Mouse (Mus musculus): Measurements from ENCODE around the gene Dnajc13. TPM values are rescaled to one million over a fixed set of nuclear protein-coding genes. Genes with fewer than 3 reads are reported as not detected.

Gene Dnajc13
- polyA plus RNA-seq, 1 experiment from 2014 or later = 17.5 TPM

DNA sequence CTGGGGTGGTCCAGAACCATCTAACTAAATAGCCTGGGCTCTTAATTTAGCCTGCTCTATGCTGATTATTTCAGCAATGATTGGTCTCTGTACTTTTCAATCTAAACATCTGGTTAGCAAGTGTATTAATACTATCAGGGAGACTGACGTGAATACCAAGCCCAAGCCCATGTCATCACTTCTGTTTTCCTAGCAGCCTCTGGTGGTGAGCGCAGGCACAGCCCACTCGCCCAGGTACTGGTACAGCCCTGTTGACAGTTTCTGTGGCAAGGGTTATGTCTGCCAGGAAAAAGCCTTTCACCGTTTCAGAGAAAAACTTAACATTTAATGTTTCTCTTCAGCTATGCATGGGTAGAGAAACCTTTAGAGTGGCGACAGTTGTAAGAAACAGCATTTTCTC is 98.5 kb downstream of the Dnajc13 start:
- ATAC-seq = no peak
- Histone ChIP-seq H3K27me3 (replicated peaks; ENCODE audit: control insufficient read depth, insufficient read depth, low read length) (no peaks in the 10 kb centered on the region), H3K9me3 (replicated peaks; ENCODE audit: control insufficient read depth, low read length) (no peaks in the 10 kb centered on the region), H3K9ac (ENCODE audit: low read length) (no peak overlapping the region), H3K4me1 (ENCODE audit: control insufficient read depth, insufficient read depth, low read length) (no peaks in the 10 kb centered on the region), H3K4me3 (ENCODE audit: low read depth, low read length) (no peak overlapping the region), H3K36me3 (ENCODE audit: control insufficient read depth, insufficient read depth, low read length) (peaks cover 84% of the 10 kb centered on the region), H3K27ac (ENCODE audit: low read depth, low read length) (no peak overlapping the region), H3K4me2 (ENCODE audit: low read length) (no peak overlapping the region)
- WGBS = 85% methylated on average over 5 of the region's 5 CpGs
- no peak for DNase-seq (ENCODE audit: low spot score)

DNA sequence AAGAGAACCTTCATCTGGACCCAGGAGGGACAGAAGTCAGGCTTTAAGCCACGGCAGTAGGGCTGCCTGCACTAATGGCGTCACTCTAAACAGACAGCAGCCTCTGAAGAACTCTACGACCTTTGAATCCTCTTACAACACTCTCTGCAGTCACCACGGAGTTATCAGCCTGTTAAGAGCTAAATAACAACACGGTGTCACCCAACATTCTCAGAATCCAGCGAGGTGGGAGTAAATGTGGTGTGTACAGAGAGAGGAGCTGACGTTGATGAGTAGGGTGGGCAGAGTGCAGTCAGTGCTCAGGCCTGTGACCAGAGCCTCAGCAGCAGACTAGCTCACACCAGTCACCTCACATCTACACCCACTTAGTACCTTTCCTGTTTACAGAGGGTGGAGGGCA is 101.6 kb downstream of the Dnajc13 start:
- Histone ChIP-seq H3K9ac (ENCODE audit: low read length) (no peak overlapping the region), H3K36me3 (ENCODE audit: control insufficient read depth, insufficient read depth, low read length) (peaks cover 95% of the 10 kb centered on the region), H3K27me3 (replicated peaks; ENCODE audit: control insufficient read depth, insufficient read depth, low read length) (no peaks in the 10 kb centered on the region), H3K4me3 (ENCODE audit: low read depth, low read length) (no peak overlapping the region), H3K4me2 (ENCODE audit: low read length) (no peak overlapping the region), H3K27ac (ENCODE audit: low read depth, low read length) (no peak overlapping the region), H3K4me1 (ENCODE audit: control insufficient read depth, insufficient read depth, low read length) (no peaks in the 10 kb centered on the region), H3K9me3 (replicated peaks; ENCODE audit: control insufficient read depth, low read length) (no peaks in the 10 kb centered on the region)
- 91% methylated on average over 7 of the region's 7 CpGs for WGBS
- DNase-seq (ENCODE audit: low spot score) (no peak), ATAC-seq (no peak)

DNA sequence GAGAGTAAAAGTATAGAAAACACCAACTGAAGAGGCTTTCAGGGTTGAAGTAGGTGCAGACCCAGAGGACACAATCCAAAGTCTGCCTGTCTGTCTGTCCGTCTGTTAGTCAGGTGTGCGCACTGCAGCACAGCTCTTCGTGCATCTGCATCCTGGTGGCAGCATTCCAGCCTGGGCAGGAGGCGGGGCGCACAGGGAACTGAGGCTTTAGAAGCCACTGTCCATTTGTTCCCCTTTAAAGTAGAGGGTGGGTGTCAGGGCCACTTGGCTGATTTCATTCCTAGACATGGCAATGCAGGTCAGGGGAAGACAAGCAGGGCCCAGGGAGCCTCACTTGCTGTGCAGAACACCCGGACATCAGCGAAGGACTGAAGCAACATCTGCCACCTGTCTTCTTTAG is 105.4 kb downstream of the Dnajc13 start:
- ATAC-seq = no peak
- 96% methylated on average over 7 of the region's 7 CpGs for WGBS

DNA sequence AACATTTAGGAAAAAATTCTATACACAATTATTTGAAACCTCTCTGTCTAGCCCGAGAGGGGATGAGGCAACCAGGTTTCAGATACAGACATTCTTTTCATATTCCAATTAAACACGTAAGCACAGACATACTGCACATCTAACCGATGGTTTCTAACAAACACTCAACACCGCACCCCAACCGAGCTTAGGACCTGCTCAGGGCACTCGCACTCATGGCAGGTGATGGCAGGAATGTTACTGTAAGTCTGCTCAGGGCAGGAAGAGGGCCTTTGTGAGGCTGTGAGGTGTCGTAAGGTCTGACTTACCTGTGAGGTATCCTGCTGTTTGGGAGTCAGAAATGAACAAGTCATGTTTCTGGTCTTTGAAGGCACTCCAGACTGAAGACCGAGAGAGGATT is 106.2 kb downstream of the Dnajc13 start:
- H3K36me3 ChIP-seq (ENCODE audit: control insufficient read depth, insufficient read depth, low read length) = peaks cover 91% of the 10 kb centered on the region
- 98% methylated on average over 8 of the region's 8 CpGs for WGBS
- H3K4me3 ChIP-seq (ENCODE audit: low read depth, low read length) = no peak overlapping the region
- ATAC-seq (no peak), DNase-seq (ENCODE audit: low spot score) (no peak)
- no peaks in the 10 kb centered on the region for H3K4me1 ChIP-seq (ENCODE audit: control insufficient read depth, insufficient read depth, low read length)
- H3K9ac ChIP-seq (ENCODE audit: low read length) = no peak overlapping the region
- H3K27ac ChIP-seq (ENCODE audit: low read depth, low read length) = no peak overlapping the region
- H3K27me3 ChIP-seq (replicated peaks; ENCODE audit: control insufficient read depth, insufficient read depth, low read length) = no peaks in the 10 kb centered on the region
- no peaks in the 10 kb centered on the region for H3K9me3 ChIP-seq (replicated peaks; ENCODE audit: control insufficient read depth, low read length)
- no peak overlapping the region for H3K4me2 ChIP-seq (ENCODE audit: low read length)

More for the DNA sequence above, 105.4 kb downstream of the Dnajc13 start:
- H3K9me3 ChIP-seq (replicated peaks; ENCODE audit: control insufficient read depth, low read length) = no peaks in the 10 kb centered on the region
- DNase-seq (ENCODE audit: low spot score) = no peak
- no peak overlapping the region for H3K9ac ChIP-seq (ENCODE audit: low read length)
- H3K4me1 ChIP-seq (ENCODE audit: control insufficient read depth, insufficient read depth, low read length) = no peaks in the 10 kb centered on the region
- no peaks in the 10 kb centered on the region for H3K27me3 ChIP-seq (replicated peaks; ENCODE audit: control insufficient read depth, insufficient read depth, low read length)
- no peak overlapping the region for H3K4me2 ChIP-seq (ENCODE audit: low read length)
- H3K4me3 ChIP-seq (ENCODE audit: low read depth, low read length) = no peak overlapping the region
- H3K27ac ChIP-seq (ENCODE audit: low read depth, low read length) = no peak overlapping the region
- peaks cover 91% of the 10 kb centered on the region for H3K36me3 ChIP-seq (ENCODE audit: control insufficient read depth, insufficient read depth, low read length)

DNA sequence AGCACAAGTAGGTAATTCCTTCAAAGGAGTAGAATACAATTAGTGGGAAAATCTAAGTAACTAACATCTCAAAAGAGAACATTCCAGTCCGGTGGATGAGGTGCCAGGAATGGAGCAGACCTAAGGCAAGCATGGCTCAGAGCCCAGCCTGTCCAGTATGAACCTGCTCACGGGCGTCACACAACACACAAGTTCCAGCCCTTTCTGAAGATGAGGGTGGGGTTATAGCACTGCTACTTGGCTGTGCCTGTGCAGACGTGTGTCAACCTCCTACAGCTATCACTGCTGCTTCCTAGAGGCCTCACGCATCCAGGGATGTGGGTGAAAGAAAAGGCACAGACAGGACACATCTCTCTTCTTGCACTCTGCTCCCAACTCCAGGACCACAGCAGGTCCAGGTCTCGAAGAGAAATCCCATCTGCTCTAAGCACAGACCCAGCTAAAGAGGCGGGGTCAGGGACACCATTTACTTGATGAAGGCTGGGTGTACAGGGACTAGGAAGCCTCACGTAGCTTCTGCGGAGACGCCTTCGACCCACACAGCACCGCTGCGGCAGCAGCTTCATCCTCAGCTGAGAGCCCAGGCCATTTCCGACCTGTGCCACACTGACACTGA is 107.5 kb downstream of the Dnajc13 start:
- WGBS = 93% methylated on average over 14 of the region's 14 CpGs
- Histone ChIP-seq H3K27me3 (replicated peaks; ENCODE audit: control insufficient read depth, insufficient read depth, low read length) (no peaks in the 10 kb centered on the region), H3K4me2 (ENCODE audit: low read length) (no peak overlapping the region), H3K9ac (ENCODE audit: low read length) (no peak overlapping the region), H3K36me3 (ENCODE audit: control insufficient read depth, insufficient read depth, low read length) (peaks cover 88% of the 10 kb centered on the region), H3K9me3 (replicated peaks; ENCODE audit: control insufficient read depth, low read length) (no peaks in the 10 kb centered on the region), H3K27ac (ENCODE audit: low read depth, low read length) (no peak overlapping the region), H3K4me3 (ENCODE audit: low read depth, low read length) (no peak overlapping the region), H3K4me1 (ENCODE audit: control insufficient read depth, insufficient read depth, low read length) (no peaks in the 10 kb centered on the region)
- DNase-seq (ENCODE audit: low spot score) = no peak
- ATAC-seq = no peak

DNA sequence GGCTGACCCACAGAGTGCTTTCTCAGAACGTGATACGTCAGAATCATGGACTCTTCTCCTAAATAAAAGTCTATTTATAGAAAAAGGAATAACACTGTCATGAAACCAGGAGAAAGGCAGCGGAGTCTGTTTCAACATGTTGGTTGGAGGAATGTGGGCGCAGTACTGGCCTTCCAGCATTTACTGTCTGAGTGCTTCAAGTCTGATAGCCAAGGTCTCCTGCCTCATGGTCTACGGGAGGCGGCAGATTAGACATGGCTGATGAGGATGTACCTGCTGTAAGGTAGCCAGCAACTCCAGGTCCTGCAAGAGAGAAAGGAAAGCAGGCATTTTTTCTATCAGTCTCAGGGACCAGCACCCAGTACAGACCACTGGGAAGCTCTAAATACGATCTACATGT is 110.6 kb downstream of the Dnajc13 start:
- H3K27me3 ChIP-seq (replicated peaks; ENCODE audit: control insufficient read depth, insufficient read depth, low read length) = no peaks in the 10 kb centered on the region
- no peak for ATAC-seq
- no peak overlapping the region for H3K4me3 ChIP-seq (ENCODE audit: low read depth, low read length)
- no peaks in the 10 kb centered on the region for H3K9me3 ChIP-seq (replicated peaks; ENCODE audit: control insufficient read depth, low read length)
- no peak overlapping the region for H3K27ac ChIP-seq (ENCODE audit: low read depth, low read length)
- no peak overlapping the region for H3K4me2 ChIP-seq (ENCODE audit: low read length)
- H3K9ac ChIP-seq (ENCODE audit: low read length) = no peak overlapping the region
- no peak for DNase-seq (ENCODE audit: low spot score)
- H3K4me1 ChIP-seq (ENCODE audit: control insufficient read depth, insufficient read depth, low read length) = no peaks in the 10 kb centered on the region
- WGBS = 95% methylated on average over 7 of the region's 7 CpGs
- H3K36me3 ChIP-seq (ENCODE audit: control insufficient read depth, insufficient read depth, low read length) = peaks cover 59% of the 10 kb centered on the region

DNA sequence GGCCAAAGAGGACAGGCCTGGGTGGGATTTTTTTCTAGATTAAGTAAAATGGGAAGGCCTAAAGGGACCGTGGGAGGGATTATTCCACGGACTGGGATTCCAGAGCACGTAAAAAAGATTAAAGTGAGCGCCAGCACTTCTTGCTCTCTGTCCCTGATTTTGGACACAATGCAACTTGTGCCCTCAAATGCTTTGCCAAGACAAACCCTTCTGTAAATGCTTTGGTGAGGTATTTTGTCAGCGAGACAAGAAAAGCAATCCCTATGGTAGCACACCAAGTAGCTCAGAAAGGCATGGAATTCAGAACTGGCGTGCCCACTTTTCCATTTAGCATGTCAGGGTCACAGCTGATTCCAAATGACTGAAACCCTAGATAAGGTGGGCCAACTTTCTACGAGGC is 113.8 kb downstream of the Dnajc13 start:
- WGBS = 96% methylated on average over 7 of the region's 7 CpGs
- Histone ChIP-seq H3K4me2 (ENCODE audit: low read length) (no peak overlapping the region), H3K9me3 (replicated peaks; ENCODE audit: control insufficient read depth, low read length) (no peaks in the 10 kb centered on the region), H3K9ac (ENCODE audit: low read length) (no peak overlapping the region), H3K4me3 (ENCODE audit: low read depth, low read length) (no peak overlapping the region), H3K27ac (ENCODE audit: low read depth, low read length) (no peak overlapping the region), H3K36me3 (ENCODE audit: control insufficient read depth, insufficient read depth, low read length) (peaks cover 32% of the 10 kb centered on the region), H3K4me1 (ENCODE audit: control insufficient read depth, insufficient read depth, low read length) (no peaks in the 10 kb centered on the region), H3K27me3 (replicated peaks; ENCODE audit: control insufficient read depth, insufficient read depth, low read length) (no peaks in the 10 kb centered on the region)
- no peak for DNase-seq (ENCODE audit: low spot score)
- no peak for ATAC-seq

DNA sequence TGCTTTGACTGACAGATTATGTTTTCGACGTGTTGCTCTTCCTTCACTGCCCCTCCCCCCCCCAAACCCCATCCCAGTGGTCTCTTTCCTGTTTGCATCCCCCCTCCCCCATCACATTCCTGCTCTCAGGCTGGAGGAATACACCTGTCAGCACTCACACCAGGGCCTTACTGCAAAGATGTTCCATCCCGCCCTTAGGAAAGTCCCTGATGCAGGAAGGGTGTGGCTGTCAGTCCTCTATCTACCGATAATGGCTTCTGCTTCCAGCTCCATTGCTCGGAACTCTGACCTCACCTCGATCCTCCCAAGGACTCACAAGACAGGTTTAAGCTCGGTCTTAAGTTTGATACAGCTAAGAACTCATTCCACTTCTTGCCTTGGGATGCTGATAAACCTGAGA is 116.0 kb downstream of the Dnajc13 start:
- Histone ChIP-seq H3K36me3 (ENCODE audit: control insufficient read depth, insufficient read depth, low read length) (peaks cover 11% of the 10 kb centered on the region), H3K4me2 (ENCODE audit: low read length) (no peak overlapping the region), H3K4me3 (ENCODE audit: low read depth, low read length) (no peak overlapping the region), H3K27me3 (replicated peaks; ENCODE audit: control insufficient read depth, insufficient read depth, low read length) (no peaks in the 10 kb centered on the region), H3K9me3 (replicated peaks; ENCODE audit: control insufficient read depth, low read length) (no peaks in the 10 kb centered on the region), H3K4me1 (ENCODE audit: control insufficient read depth, insufficient read depth, low read length) (no peaks in the 10 kb centered on the region), H3K9ac (ENCODE audit: low read length) (no peak overlapping the region), H3K27ac (ENCODE audit: low read depth, low read length) (no peak overlapping the region)
- WGBS = 87% methylated on average over 7 of the region's 7 CpGs
- no peak for ATAC-seq
- no peak for DNase-seq (ENCODE audit: low spot score)

DNA sequence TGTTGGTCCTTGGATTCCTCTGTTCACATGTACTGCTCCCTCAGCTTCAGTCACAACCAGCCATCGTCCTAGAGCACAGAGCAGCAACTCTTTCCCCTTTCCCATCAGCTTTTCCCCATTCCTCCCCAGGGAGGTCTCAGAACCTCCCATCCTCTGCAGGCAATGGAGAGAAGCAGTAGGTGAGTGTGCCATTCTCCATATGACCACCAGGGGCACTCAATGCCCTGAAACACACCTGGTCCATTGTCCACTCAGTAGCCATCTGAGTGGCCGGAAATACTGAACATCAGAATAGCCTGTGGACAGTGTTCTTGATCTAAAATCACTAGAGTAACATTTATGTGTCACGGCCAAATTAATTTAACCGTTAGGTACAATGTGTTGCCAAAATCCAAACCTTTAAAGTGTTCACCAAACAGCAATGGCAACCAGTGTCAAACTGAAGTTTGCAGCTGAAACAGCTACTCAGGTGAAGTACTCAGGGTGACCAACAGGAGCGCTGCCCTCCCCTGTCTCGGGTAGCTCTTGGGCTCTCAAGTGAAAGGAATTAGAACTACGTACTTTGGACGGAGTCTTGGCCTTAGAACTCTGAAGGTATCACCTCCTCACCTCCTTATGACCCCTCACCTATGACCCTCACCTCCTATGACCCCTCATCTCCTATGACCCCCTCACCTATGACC is 118.3 kb downstream of the Dnajc13 start:
- no peak overlapping the region for H3K4me2 ChIP-seq (ENCODE audit: low read length)
- H3K27ac ChIP-seq (ENCODE audit: low read depth, low read length) = no peak overlapping the region
- DNase-seq (ENCODE audit: low spot score) (no peak), ATAC-seq (no peak)
- H3K36me3 ChIP-seq (ENCODE audit: control insufficient read depth, insufficient read depth, low read length) = no peaks in the 10 kb centered on the region
- H3K4me3 ChIP-seq (ENCODE audit: low read depth, low read length) = no peak overlapping the region
- no peak overlapping the region for H3K9ac ChIP-seq (ENCODE audit: low read length)
- H3K4me1 ChIP-seq (ENCODE audit: control insufficient read depth, insufficient read depth, low read length) = no peaks in the 10 kb centered on the region
- H3K27me3 ChIP-seq (replicated peaks; ENCODE audit: control insufficient read depth, insufficient read depth, low read length) = no peaks in the 10 kb centered on the region
- WGBS = 80% methylated on average over 8 of the region's 8 CpGs
- no peaks in the 10 kb centered on the region for H3K9me3 ChIP-seq (replicated peaks; ENCODE audit: control insufficient read depth, low read length)
